Mouse (Mus musculus) gastrocnemius, postnatal 10 days (tissue): ENCODE measurements around the gene Sat2. TPM values are rescaled to one million over a fixed set of nuclear protein-coding genes. Genes with fewer than 3 reads are reported as not detected.

Experiments used
- DNase-seq: peaks from one replicate; pipeline ENCODE4 v3.0.0; 2021; ENCODE audit warnings: mixed read lengths
- total RNA-seq, 2 experiments: library from RNA; stranded (reverse); gene quantifications; 2 replicates each; pipeline ENCODE4 v1.2.3; 2021

Sat2 gene
- total RNA-seq, 2 experiments from 2014 or later: 5.6 to 5.7 TPM

DNA sequence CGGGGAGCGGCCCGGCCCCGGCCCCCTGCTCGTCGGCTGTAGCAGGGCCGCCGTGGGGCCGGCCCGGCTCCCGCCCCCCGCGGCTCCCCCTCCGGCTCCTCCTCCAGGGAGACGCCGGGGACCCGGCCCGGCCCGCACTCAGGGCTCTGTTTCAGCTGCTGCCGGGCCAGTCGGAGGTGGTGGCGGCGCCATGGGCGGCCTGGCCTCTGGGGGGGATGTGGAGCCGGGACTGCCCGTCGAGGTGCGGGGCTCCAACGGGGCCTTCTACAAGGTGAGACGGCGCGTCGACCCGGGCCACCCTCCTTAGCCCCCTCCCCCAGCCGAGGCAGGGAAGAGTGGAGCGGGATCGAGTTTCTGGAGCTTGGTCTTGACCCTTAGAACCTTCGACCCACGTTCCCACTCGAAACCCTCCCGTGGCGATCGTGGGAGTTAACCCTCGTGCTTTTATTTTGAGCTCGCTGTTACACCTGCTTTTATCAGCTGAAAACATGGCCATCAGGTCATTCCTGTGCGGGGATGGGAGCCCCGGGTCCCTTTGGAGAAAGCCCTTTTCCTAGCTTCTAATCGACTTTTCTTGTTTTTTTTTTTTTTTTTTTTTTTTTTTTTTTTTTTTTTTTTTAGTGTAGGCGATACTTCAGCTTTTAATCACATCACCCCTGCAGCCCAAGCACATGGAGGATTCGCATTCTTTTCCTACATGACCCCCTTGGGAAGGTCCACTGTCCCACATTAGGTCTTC, 11.5 kb downstream of the Sat2 start:
- no peak for DNase-seq

DNA sequence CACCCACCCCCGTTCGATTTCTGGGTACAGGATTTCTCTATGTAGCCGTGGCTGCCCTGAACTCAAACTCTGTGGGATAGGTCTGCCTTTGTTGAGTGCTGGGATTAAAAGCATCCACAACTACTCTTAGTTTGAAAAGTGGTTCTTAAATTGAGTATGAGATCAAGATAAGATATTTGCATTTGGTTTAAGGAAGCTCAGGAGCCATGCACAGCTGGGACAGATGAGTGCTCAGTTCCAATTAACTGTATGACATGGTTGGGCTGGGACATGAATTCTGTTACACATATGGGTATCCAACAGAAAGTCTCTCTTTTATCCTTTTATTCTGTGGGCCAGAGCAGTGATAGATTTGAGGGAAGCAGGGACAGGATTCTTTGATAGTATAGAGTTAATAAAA, 13.6 kb downstream of the Sat2 start:
- DNase-seq: no peak

DNA sequence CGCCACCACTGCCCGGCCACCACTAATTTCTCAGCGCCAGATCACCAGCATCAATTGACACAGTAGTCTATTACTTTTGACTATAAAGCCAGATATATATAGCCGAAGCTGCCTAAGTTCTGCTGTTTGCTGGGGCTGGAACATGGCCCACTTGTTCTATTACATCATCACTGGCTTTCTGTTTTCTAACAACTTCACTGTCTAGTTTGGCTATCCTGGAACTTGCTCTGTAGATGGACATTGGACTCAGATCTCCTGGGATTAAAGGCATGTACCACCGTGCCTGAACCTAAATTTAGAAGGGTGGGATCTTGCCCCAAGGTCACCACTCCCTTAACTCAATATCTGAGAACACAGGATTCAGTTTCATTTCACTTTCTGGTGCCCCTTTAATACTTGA, 24.0 kb downstream of the Sat2 start:
- DNase-seq: no peak

DNA sequence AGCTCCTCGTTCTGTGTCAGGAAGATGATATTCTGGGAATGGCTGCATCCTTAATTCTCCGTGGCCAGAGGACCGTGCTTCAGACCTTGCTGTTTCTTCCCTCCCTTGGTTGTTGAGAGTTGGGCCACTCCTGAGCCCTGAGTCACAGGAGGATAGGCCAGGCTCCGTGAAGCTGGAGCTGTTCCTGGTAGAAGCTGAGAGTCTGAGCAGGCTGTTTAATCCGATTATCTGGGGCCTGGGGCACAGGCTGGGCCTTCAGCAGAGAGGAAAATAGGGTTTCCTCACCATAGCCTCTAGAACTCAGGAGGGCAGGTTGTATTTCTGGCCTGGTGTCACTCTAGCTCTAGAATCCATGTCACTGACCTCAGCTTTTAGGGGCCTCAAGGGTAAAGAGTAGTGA, 31.6 kb downstream of the Sat2 start:
- no peak for DNase-seq

DNA sequence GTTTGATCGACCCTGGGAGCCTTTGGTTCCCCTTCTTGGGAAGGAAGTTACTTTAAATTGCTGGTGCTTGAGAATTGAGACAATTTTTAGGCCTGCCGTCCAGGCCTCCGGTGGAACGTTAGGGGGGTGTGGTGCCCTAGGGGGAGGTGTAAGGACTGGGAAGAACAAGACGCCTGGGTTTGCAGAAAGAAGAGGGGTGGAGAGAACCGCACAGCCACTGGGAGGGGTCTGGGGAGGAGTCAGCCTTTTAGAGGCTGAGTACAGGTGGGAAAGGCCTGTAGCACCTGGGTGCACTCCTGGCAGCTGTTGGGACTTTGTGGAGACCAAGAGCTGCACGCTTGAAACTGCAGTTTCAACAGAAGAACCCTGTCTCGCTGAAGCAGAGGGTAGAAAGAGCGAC, 32.9 kb downstream of the Sat2 start:
- DNase-seq: no peak

DNA sequence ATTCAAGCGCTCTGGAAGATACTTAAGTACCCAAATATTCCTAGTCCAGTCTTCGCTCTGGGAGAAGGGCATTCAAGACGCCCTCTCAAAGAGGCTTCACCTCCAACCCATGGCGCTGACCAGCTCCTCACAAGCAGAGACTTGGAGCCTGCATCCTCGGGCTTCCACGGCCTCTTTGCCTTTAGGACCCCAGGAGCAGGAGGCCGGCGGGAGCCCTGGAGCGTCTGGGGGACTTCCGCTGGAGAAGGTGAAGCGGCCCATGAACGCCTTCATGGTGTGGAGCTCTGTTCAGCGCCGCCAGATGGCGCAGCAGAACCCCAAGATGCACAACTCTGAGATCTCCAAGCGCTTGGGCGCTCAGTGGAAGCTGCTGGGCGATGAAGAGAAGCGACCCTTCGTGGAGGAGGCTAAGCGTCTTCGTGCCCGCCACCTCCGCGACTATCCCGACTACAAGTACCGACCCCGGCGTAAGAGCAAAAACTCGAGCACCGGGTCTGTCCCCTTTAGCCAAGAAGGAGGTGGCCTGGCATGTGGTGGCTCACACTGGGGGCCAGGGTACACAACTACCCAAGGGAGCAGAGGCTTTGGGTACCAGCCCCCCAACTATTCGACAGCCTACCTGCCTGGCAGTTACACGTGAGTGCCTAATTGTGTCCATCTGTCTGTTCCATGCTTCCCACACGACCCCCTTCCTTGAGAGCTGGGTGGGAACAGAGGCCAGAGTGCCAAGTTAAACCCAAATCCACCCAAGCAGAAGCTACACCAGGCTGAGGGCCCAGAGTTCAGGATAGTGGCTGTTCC, 33.6 kb downstream of the Sat2 start, which contains the start of gene Sox15:
Gene Sox15 (plus strand): TSS at position 51 of the 801 bp plus-strand sequence.
- DNase-seq: peak; percentile 73

DNA sequence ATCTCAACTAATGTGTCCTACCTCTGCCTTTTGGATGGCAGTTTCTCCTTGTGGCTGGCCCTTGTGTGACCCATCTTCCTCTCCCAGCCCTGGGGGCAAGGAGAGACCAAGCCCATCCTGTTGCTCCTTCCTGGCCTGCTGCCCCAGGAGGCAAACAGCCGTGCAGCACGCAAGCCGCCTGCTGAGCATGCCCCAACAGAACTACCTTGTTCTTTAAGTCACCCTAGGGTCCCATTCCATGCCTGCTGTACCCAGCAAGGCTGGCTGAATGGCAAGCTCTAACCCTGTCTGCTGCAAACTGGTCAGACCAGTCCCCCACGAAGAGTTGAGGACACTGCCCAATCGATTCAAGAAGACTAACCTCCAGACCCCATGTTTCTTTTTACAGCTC, 34.2 kb downstream of the Sat2 start:
- DNase-seq: no peak

DNA sequence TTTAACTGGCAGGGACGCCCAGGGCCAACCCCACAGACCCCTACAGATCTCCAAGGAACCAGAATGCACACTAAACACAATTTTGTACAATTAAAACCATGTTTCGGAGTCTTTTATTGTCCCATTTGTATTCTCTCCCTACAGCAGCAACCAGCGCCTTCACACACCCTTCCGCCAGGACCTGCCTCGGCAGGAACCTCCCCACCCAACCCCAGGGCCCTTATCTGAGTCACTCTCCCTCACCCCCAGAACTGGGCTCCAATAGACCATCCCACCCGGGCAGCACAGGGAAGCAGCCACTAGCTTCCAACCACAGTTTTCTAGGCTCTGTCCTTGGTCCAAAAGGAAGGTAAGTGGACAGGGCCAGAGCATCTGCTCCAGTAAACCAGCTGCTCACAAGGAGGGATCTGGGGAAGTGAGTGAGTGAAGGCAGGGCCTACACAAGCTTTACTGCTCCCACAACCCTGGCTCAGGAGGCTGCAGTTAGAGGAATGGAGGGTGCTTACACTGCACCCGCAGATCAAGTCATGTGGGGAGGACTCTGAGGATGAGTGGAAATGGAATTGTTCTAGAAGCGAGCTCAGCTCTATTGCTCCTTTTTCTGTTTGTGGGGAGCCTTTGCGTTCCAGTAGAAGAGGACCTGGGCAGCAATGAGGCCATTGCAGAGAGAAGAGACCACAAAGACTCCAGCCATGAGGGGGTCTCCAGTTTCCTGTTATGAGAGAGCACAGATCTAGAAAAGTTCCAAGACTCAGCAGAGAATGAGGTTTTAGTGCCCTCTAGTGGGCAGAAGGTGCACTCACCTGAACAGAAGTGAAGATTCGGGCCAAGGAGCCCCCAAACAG, 35.0 kb downstream of the Sat2 start:
- no peak for DNase-seq

DNA sequence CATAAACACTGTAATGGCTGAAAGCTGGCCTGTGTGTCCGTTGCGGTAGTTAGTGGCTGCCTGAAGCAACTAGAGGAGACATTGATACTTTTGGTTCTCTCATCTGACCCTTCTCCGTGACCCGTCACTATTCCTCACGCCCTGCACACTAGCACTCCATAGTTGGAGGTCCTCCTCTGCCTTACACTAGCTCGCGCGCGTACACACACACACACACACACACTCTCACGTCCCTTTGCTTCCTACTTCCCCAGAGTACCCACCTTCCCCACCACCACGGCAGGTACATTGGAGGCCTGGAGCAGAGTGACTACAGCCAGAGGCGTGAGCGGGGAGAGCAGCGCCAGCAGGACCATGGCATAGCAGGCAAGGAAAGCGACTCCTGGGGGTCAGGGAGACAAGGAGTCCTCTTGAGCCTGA, 35.6 kb downstream of the Sat2 start:
- DNase-seq: no peak

DNA sequence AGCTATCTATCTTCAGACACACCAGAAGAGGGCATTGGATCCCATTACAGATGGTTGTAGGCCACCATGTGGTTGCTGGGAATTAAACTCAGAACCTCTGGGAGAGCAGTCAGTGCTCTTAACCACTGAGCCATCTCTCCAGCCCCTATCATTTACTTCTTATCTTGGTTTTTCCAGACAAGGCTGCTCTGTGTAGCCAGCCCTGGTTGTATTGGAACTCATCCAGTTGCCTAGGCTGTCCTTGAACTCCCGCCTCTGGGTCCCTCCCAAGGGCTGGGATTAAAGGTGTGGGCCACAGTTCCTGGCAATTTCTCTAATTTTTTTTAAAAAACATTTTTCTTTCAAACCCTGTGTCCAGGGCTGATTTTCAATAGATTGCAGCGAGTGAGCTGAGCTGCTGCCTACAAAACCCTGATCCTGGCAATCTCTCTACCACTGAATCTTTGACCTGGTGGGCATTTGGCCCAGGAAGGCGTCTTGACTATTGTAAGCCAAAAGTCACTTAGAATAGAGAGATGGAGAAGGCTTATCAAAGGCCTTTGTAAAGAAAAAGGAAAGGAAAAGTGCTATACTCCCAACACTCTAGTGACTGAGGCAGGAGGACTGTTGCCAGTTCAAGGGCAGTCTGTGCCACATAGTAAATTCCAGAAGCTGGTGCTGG, 39.5 kb downstream of the Sat2 start:
- no peak for DNase-seq

DNA sequence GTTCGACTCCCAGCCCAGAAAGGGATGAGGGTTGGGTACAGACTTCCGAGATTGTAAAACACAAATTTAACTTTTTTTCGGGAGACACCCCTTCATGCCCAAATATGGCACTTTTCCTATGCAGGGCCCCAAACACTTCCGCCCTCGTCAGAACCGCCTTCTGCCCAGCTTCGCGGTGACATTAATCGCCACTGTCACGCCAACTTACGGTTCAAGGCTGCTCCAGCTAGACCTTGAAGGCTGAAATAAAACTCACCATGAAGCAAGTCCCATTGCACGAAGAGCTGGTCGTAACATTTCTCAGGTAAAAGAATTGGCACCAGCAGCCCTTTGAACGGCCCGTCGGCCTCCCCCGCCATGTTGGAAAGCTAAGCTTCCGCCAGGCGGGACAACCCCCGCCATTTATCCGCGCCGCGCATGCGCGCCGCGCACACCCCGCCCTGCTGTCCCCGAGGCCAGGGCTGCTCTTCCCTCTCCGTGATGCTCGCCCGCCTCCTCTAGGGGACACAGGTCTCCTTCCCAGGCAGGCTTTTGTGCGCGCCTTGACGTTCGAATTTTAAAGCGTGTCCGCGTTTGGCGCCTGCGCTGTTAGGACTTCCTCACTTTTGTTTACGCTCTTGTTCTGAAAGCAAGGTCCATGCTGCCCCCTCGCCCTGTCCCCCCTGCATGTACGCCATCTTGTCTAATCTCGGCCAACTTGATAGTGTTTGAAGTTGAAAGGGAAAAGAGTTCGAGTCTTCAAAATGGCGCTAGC, 40.6 kb downstream of the Sat2 start, which contains the start of gene Mpdu1:
Gene Mpdu1 (minus strand): TSS at position 430 of the 754 bp plus-strand sequence.
- DNase-seq: peak; percentile 89

DNA sequence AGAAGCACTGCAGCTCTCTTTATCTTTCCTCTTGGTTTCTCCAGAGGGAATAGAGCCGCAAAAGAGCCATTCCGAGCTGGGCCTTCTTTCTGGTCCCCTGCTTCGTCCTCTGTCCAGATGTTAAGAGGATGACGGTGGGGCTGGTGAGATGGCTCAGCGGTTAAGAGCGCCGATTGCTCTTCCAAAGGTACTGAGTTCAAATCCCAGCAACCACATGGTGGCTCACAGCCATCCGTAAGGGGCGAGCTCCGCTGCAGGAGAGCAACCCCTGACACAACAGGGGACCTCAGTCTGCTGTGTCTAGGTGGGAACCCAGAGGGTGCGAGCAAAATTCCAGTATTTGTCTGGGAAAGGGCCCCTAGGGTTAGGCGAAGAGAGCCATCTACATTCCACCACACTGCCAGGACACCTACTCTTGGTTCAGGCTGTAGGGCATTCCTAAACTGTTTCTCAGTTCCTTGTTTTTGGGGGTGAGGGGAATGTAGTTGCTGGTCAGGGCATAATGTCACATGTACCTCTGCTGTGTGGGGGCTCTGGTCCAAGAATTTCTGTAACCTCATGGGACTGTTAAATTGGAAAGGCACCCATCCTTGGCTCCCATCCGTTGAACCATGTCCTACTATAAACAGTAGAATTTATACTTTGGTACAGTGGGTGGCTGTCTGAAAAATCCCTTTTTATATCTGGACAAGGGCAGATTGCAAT, 41.3 kb downstream of the Sat2 start:
- no peak for DNase-seq

DNA sequence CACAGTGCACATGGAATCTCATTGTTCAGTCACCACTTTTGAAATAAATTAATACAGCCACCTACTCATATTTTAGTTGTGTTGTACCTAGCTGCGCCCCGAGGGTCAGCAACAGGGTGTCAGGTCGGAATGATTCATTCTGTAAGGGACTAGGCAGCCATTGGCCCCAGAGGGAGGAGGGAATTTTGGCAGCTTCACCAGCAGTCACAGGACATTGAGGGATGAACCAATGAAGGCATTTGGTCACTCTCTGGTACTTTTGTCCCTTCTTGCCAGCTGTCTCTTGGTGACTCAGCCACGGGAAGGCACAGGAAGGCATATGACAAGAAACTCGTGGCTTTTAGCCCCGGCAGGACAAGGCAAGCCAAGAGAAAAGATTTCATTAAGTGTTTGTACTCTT, 42.0 kb downstream of the Sat2 start:
- no peak for DNase-seq

DNA sequence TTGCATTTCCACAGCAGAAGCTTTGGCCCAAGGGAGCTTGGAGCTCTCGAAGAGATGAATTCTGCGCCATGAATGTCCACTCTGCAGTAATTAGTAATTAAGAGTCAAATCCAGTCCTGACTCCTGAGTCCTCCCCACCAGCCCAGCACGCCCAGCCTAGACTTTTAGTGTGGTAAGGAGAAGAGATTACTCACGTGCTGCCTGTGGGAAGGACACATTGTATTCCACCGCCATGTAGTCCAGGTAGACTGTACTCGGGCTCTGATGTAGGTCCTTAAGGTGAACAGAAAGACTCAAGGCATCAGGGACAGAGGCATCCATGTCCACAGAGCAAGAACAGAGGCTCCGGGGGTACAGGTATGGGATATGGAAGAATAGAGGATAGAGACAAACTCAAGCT, 43.0 kb downstream of the Sat2 start:
- no peak for DNase-seq

DNA sequence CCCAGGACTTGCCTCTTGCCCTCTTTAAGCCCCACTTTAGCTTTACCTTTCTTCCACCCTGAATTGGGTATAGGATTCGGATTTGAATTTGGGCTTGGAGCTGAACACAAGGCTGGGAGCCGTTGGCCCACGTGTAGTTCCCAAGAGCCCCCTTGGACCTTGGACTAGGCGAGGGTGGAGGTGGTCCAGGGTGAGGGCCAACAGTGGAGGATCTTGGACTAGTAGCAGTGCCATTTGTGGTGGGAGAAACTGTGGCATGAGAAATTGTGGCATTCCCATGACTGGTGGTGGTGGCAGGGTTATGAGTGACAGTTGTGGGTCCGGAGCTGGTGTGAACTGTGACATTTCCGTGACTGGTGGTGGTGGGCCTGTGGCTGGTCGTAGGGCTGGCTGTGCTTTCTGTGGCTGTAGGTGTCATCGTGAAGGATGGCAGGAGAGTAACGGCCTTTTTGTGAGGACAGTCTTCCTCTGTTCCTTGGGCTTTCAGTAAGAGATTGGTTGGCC, 43.7 kb downstream of the Sat2 start:
- no peak for DNase-seq

DNA sequence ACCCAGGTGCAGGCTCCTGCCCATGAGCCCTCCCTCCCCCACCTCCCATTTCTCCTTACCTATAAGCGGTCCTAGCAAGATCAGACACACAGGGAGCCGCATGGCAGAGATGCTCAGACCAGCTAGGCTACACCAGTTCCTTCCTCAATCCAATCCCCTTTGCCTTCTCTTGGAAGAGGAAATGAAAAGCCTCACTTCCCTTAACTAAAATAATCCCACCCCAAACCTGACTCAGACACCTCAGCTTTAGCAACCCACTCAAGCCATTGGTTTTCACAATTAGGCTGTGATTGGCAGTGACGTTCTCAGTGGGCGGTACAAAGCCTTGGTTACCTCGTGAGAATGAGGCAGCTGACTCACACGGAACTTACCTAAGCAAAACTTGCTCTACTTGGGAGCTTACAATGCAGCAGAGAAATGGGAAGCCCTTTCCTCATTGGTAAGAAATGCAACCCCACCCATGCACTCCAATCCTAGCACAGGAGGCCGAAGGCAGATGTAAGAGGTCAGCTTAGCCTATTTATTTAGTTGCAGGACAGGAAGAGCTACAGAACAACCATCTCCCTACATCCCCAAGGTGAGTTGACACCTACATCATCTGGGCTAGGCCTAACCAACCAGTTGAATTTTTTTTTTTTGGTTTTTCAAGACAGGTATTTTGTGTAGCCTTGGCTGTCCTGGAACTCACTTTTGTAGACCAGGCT, 44.3 kb downstream of the Sat2 start, which contains the start of gene Cd68:
Gene Cd68 (minus strand): TSS at position 193 of the 704 bp plus-strand sequence.
- DNase-seq: no peak

DNA sequence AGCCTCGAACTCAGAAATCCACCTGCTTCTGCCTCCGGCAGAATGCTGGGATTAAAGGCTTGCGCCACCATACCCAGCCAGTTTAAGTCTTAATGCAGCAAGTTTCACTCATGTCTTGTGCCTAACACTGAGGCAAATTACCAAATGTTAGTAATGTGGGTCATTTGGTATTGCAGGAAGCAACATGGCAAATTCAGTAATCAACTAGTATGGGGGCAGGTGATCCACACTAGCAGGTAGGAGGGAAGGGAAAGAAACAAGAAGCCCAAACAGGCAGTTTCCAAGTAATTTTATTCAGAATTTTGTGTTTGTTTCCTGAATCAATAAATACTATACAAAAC, 44.8 kb downstream of the Sat2 start:
- DNase-seq: no peak

DNA sequence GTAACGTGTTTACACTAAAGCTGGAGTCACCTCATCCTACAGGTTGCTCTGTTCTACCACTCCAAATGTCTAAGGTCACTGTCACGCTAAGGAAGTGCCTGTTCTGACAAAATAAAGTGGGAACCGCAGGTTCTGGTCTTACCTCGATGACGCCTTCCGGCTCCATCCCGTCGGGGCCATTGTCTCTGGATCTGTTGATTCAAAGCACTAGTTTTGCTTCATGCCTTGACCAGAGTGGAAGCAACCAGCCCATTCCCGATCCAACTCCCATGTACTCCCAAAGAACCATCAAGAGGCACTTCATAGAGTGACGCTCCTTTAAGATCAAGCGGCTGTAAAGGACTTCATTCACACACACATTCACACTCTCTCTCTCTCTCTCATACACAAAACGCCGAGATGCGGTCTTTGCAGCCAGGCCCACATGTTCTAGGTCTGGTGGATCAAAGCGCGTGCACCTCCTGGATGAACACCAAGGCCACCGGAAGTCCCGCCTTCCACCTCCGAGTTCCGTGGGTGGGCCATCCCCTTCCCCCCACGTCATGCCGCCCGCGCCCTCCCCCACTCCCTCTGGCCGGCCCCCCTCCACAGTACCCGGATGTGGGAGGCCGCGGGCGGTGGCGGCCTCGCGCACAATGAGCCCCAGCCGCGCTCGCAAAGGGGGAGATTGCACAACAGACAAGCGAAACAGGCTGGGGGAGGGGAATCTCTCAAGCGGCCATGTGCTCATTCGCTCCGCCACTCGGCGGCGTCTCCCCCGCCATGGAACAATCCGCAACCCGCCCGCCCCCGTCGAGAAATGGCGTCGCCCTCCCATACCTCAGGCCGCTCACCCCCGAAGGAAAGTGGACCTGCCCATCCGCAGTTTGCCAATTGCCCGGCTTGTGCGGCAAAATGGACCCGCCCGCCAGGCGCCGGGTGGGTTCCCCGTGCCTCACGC, 49.2 kb downstream of the Sat2 start:
- peak; percentile 97 for DNase-seq

DNA sequence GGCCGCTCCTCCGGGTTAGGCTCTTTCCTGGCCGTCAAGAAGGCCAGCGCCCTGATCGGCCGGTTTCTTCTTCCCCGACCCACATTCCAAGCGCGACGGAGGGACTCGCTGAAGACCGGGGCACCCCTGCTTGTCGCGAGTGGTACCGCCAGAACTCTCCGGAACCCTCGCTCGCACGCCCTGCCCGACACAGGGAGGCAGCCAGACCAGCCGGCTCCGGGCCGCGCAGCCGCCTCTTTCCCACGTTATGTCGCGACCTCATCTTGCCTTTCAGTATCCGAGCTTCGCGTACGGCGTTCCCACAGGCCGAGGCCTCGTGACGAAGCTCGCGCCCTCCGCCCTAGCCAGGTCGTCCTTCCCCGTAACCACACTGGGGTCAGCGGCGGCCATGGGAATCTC, 49.9 kb downstream of the Sat2 start:
- DNase-seq: no peak
